Mouse (Mus musculus): ENCODE results near the gene Stk38l. TPM values are rescaled to one million over a fixed set of nuclear protein-coding genes. Genes with fewer than 3 reads are reported as not detected.
"Not testable (repeated sequence)": the region's sequence is repeated elsewhere in the genome, so short reads cannot be mapped to it uniquely, and the experiment has no call there.

Stk38l gene
- total RNA-seq, 2 experiments from 2014 or later, result 6.9 to 7.5 TPM

DNA sequence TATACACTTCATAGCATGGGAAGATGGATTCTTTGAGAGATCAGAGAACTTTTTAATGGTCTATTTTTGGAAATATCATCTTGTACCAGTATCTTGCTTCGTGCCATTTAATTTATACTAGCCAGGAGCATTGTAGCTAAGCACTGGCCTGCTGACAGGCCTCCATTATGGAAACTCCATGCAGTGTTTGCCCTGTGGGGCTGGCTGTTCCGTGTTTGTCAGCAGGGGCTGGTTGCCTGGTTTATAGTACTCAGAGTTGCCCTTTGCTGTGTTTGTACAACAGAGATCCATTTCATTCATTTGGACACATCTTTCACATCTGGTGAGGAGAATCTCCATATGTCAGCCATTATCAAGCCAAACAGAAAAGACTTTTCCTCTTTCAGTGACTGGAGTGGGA lies 6.9 kb downstream of the Stk38l start:
- DNase-seq, result no peak
- intact Hi-C loops (cut with DNase I; ENCODE audit: low total_unique reads), result no loop called here

DNA sequence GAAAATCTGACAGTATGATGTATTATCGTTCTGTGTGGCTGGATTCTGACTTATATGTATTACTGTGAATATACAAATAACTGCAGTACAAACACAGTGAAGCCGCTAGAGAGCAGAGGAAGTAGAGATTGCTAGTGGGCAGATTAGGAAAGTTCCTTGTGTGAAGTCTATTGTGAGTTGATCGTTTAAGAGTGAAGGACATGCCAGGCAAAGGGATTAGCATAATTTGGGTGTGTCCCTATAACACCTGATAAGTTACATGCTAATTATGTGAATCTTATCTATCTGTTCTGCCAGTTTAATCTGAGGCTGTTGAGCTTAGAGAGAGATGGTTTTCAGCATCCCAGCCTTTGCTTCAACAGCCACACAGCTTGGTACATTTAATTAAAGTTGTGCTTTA lies 7.4 kb downstream of the Stk38l start:
- intact Hi-C loops (cut with DNase I; ENCODE audit: low total_unique reads), result no loop called here
- no peak for DNase-seq

DNA sequence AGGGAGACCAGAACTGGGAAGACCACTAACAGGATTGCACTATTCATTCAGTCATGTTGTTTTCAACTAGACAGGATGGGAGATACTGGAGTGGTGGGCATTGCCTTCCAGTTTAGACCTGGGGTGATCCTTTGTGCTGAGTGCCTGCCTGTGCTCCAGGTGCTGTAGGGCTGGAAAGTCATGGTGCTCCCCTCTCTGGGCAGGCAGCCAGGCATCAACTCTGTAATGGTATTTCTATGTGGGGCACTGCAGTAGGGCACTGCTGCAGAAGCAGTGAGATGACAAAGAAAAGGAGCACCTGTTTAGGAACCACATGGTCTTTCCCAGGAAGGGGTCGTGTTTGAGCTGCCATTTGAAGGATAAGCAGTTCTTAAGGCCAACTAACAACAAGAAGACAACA lies 7.9 kb downstream of the Stk38l start:
- intact Hi-C loops (cut with DNase I; ENCODE audit: low total_unique reads), result no loop called here

DNA sequence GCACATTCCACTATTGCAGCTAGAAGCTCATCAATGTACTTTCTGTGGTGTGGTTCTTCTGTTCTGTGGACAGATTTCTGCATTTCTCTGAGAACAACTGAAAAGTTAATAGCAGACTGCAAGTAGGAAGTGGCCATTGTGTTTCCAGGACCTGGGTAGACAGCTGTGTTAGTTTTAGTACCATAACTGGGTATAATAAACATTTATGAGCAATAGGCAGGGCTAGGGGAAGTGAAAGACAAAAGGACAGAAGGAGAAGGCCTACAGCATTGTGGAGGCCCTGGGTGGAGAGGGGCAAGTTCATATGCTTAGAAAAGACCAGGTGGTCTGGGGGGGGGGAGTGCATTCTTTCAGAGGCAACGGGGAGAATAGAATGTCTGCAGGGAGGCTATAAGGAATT lies 8.8 kb downstream of the Stk38l start:
- no peak for DNase-seq
- intact Hi-C loops (cut with DNase I; ENCODE audit: low total_unique reads), result no loop called here

More for the DNA sequence above, 7.9 kb downstream of the Stk38l start:
- DNase-seq, result no peak

DNA sequence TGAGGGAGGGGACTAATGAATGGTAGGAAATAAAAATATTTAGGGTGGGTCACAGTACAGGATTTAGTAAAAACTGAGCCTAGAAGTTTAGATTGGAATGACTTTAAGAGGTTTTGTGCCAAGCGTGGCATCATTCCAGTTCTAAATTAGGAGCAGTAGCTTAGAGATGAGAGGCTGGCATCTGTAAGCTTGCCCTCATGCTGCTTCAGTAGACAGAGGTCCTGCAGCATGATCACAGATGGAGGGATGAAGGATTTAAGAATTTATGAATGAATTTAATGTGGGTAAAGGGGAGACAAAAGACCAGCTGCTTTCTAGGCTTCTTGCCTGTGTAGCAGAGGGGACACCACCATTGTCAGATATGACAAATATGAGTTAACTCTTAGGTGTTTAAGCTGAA lies 14.1 kb downstream of the Stk38l start:
- intact Hi-C loops (cut with DNase I; ENCODE audit: low total_unique reads), result no loop called here
- DNase-seq, result no peak

GRCm38 (mm10) chr6:146740724-146741123 lies 15.9 kb downstream of the Stk38l start:
- intact Hi-C loops (cut with DNase I; ENCODE audit: low total_unique reads), result no loop called here
- no peak for DNase-seq

GRCm38 (mm10) chr6:146741986-146742635 lies 17.3 kb downstream of the Stk38l start:
- DNase-seq, result no peak
- intact Hi-C loops (cut with DNase I; ENCODE audit: low total_unique reads), result no loop called here

GRCm38 (mm10) chr6:146744266-146744665 lies 19.5 kb downstream of the Stk38l start:
- DNase-seq; intact Hi-C loops (cut with DNase I; ENCODE audit: low total_unique reads): not testable (repeated sequence)

DNA sequence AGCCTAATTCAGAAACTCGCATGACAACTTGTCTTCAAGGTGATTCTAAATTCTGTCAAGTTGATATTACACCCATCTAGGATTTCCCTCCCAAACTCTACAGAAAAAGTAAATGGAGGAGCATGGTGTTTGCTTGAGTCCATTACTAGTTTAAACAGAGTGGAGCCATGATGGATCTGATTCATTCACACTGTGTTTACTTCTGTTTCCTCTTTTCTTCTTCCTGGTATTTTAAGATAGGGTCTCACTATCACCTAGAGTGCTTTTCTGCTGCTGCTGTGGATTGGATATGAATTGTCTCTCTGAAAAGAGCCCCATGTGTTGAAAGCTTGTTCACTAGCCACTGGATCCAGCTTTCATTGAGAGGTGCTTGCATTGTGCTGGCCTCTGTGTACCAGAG lies 20.4 kb downstream of the Stk38l start:
- DNase-seq, result no peak
- intact Hi-C loops (cut with DNase I; ENCODE audit: low total_unique reads), result no loop called here

- no peak for DNase-seq
- intact Hi-C loops (cut with DNase I; ENCODE audit: low total_unique reads), result no loop called here
Measured at GRCm38 (mm10) chr6:146746577-146746976, 21.8 kb downstream of the Stk38l start.

DNA sequence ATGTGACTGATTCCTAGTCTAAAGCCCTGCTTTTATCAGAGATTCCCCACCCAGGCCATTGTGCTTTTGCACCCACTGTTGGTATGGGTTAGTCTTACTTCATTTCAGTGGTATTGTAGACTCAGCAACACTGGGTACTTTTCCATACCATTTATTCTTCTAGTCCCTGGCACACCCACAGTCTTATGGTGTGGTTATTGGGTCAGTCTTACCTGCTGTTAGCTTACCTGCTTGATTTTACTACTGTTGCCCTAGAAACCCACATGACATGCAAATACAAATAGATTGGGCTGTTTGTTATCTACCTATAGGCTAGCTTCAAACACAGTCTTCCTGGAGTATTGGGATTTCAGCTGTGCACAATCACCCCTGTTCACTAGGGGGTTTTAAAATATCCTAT lies 22.3 kb downstream of the Stk38l start:
- DNase-seq, result no peak
- intact Hi-C loops (cut with DNase I; ENCODE audit: low total_unique reads), result no loop called here

DNA sequence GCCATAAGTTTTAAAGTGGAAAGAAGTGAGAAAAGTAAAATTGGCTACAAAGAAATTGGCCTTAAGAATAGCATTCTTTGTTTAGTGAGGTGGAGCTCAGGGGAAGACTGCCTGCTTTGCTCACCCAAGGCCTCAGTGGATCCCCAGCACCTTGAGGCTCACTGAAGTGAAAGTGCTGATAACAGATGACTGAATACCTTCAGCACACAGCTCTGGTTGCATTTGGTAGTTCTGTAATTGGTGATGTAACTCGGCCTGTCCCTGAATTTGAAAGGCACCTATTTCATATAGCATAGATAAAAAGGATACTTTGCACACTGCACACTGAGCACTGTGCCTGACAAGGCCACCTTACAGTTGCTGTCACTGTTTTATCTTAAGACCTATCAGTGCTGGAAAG lies 23.5 kb downstream of the Stk38l start:
- no peak for DNase-seq
- intact Hi-C loops (cut with DNase I; ENCODE audit: low total_unique reads), result no loop called here

DNA sequence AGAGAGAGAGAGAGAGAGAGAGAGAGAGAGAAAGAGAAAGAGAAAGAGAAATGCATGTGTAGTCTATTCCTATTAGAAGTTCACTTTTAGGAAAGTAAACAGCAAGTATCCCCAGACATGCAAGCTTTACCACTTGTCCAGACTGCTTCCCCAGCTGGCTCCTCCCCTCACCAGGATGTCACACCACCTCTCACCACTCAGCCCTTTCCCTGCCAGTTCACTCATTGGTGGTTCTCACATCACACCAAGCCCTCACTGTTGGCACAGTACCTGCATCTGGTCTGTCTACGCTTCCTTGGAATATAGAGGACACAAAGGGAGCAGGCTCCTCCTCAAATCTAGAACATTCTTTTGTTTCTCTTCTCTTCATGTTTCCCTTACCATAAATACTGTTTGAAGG lies 26.9 kb downstream of the Stk38l start:
- intact Hi-C loops (cut with DNase I; ENCODE audit: low total_unique reads), result no loop called here
- no peak for DNase-seq

- intact Hi-C loops (cut with DNase I; ENCODE audit: low total_unique reads), result no loop called here
Measured at GRCm38 (mm10) chr6:146752178-146752577, 27.4 kb downstream of the Stk38l start.

DNA sequence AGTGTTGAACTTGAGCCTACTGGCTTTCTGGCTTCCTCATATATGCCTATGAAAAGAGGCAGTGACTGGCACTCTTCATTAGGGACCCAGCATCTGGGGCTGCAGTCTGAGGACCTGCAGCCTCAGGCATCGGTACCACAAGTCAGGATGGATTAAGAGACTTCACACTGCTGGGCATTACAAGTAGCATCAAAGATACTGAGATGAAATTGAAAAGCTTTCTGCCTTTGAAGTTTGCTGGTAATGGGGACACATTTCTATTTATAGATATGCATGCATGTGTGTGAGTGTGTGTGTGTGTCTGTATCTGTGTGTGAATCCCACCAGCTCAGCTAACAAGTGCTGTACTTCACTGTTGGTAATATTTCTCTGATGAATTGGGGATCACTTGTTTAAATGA lies 27.8 kb downstream of the Stk38l start:
- intact Hi-C loops (cut with DNase I; ENCODE audit: low total_unique reads), result no loop called here
- no peak for DNase-seq

More at GRCm38 (mm10) chr6:146752178-146752577, 27.4 kb downstream of the Stk38l start:
- DNase-seq, result no peak

DNA sequence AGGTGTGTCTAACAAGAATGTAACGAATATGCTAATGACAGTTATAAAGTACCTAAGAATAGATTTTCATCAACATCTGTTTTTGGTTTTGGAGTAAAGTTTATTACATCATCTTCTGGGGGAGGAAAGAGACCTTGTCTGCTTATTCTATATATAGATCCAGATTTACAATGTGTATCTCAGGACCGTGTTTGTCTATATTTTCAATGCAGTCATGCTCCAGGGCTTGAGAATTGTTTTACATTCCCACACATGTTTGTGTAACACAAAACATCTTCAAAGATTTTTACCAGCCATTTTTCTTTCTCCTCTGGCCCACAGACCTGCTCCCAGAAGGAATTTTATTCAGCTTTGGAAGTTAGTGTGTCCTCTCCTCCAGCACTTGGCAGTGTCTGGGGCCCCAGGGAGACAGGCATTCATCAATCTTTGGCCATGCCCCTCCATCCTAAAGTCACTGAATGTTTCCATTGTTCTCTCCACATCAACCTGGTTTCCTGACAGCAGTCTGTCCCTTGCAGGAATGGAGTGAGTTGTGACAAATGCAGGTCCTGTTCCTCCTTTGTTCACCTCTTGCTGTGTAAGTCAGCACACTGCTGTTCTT lies 28.9 kb downstream of the Stk38l start:
- intact Hi-C loops (cut with DNase I; ENCODE audit: low total_unique reads), result no loop called here
- no peak for DNase-seq

DNA sequence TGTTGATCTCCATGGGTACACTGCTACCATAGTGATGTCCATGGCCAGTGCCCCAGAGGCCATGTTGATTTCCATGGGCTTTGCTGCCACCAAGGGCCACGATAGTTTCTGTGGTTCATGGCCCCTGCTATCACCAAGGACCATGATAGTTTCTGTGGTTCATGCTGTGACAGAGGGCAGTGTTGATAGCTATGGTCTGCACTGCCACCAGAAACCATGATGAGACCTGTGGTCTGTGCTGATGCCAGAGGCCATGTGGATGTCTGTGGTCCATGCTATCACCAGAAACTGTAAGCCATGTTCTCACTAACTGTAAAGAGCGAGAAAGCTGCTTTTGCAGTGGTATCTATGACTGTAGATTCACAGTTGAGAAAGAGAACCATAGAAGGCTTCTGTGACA lies 30.3 kb downstream of the Stk38l start:
- DNase-seq, result no peak
- intact Hi-C loops (cut with DNase I; ENCODE audit: low total_unique reads), result no loop called here

GRCm38 (mm10) chr6:146755679-146756078 lies 30.9 kb downstream of the Stk38l start:
- no peak for DNase-seq
- intact Hi-C loops (cut with DNase I; ENCODE audit: low total_unique reads), result no loop called here

DNA sequence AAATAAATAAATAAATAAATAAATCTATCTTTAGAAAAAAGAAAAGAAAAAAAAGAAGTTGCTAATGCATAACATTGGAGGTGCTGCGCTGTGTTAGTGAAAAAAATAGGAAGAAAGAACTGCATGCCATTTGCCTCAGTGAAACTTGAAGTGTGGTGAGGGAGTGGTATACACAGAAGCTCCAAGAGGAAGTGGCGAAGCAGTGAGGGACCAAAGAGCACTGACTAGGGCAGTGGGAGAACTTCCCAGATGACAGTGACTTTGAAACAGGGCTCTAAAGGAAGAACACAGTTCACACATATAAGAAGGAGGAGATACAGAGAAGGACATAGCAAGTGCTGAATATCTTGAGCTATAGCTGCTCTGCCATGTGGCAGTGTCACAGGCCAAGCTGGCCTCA lies 34.2 kb downstream of the Stk38l start:
- no peak for DNase-seq
- intact Hi-C loops (cut with DNase I; ENCODE audit: low total_unique reads), result loop anchor here (2.0 kb wide), 1 partner anchor 92 kb away; no protein-coding TSS in a partner anchor

- no peak for DNase-seq
- intact Hi-C loops (cut with DNase I; ENCODE audit: low total_unique reads), result no loop called here
Measured at GRCm38 (mm10) chr6:146760022-146760421, 35.2 kb downstream of the Stk38l start.

DNA sequence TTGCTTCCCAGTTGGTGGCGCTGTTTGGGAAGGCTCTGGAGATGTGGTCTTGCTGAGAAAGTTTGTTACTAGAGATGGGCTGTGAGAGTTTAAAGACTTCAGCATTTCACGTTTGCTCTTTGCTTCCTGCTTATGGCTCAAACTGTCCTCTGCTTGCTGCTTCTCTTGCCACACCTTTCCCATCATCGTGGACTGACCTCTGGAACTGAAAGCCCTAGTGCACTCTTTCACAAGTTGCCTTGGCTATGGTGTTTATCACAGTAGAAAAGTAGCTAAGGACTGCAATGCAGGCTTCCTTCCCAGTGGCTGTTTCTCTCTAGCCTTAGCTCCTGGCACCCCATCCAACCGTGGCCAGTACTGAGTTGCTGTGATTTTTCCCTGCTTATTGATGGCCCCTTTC lies 35.9 kb downstream of the Stk38l start:
- intact Hi-C loops (cut with DNase I; ENCODE audit: low total_unique reads), result no loop called here

More for the DNA sequence above, 35.9 kb downstream of the Stk38l start:
- no peak for DNase-seq
